Mouse (Mus musculus) forebrain, postnatal 0 days (tissue): ENCODE measurements at regions not wholly inside any gene's neighbourhood (a gene's known extent, or its start where the extent isn't known, plus 50 kb on each side); places are given as distances from the start of the nearest gene placed in this dataset.

ENCODE experiments used
- ATAC-seq: fragments of 200-750 bp; cut with Nextera tagmentation; 2 replicates; pipeline ENCODE4 v1.8.0; 2017; ENCODE audit warnings: mild to moderate bottlenecking, moderate library complexity
- DNase-seq: peaks from one replicate; pipeline ENCODE4 v3.0.0-alpha.2; 2015
- H3K27ac ChIP-seq: fragments of 300-500 bp; sonication (generic); 2 replicates; pipeline ENCODE4 v1.5.1; 2014; ENCODE audit warnings: low read depth, mild to moderate bottlenecking, antibody characterized with exemption, low read length, moderate library complexity, mixed read lengths
- H3K27me3 ChIP-seq: fragments of 300-500 bp; sonication (generic); 2 replicates; pipeline ENCODE4 v1.6.1; 2014; ENCODE audit warnings: mild to moderate bottlenecking, low read length, mixed read lengths; ENCODE audit not compliant: insufficient read depth
- H3K36me3 ChIP-seq: fragments of 300-500 bp; sonication (generic); 2 replicates; pipeline ENCODE4 v1.6.1; 2014; ENCODE audit warnings: mild to moderate bottlenecking, moderate library complexity; ENCODE audit not compliant: insufficient read depth
- H3K4me1 ChIP-seq: fragments of 300-500 bp; sonication (generic); 2 replicates; pipeline ENCODE4 v1.6.1; 2014; ENCODE audit warnings: antibody characterized with exemption; ENCODE audit not compliant: insufficient read depth
- H3K4me2 ChIP-seq: fragments of 300-500 bp; sonication (generic); 2 replicates; pipeline ENCODE4 v1.6.1; 2014; ENCODE audit warnings: low read depth, mild to moderate bottlenecking, moderate library complexity
- H3K4me3 ChIP-seq: fragments of 300-500 bp; sonication (generic); 2 replicates; pipeline ENCODE4 v1.5.1; 2014; ENCODE audit warnings: low read depth, low read length, mixed read lengths
- H3K9ac ChIP-seq: fragments of 300-500 bp; sonication (generic); 2 replicates; pipeline ENCODE4 v1.6.1; 2014; ENCODE audit warnings: mild to moderate bottlenecking
- H3K9me3 ChIP-seq: fragments of 300-500 bp; sonication (generic); 2 replicates; pipeline ENCODE4 v1.6.1; 2016; ENCODE audit warnings: low read length
- CTCF ChIP-seq: sonication (generic); IDR thresholded peaks from 2 replicates; pipeline ENCODE4 v1.5.1; 2016; ENCODE audit warnings: antibody characterized with exemption, control low read depth, low read depth
- WGBS: fragments of 180-500 bp; shearing (Covaris S2); extraction: QIAGEN DNeasy Blood & Tissue Kit; methylation state at CpG from one replicate; pipeline ENCODE4 v1.1.7; 2014; 5-methylcytosine and 5-hydroxymethylcytosine counted together

GRCm38 (mm10) chr13:44044546-44045216, 260.1 kb downstream of the Cd83 start:
- Histone ChIP-seq H3K27me3 (no peaks in the 10 kb centered on the region), H3K27ac (no peak overlapping the region), H3K4me1 (no peaks in the 10 kb centered on the region; the same call in 1 of the 2 replicates), H3K4me3 (no peak overlapping the region), H3K9me3 (no peaks in the 10 kb centered on the region), H3K9ac (no peak overlapping the region), H3K36me3 (no peaks in the 10 kb centered on the region), H3K4me2 (no peak overlapping the region)
- 38% methylated on average over 23 of the region's 23 CpGs for WGBS
- peak; percentile 41 for DNase-seq
- TF ChIP-seq CTCF = no peak
- peak; percentile 69 for ATAC-seq

- Histone ChIP-seq H3K36me3 (no peaks in the 10 kb centered on the region), H3K4me3 (no peak overlapping the region), H3K27me3 (no peaks in the 10 kb centered on the region), H3K27ac (no peak overlapping the region), H3K9ac (no peak overlapping the region), H3K4me1 (no peaks in the 10 kb centered on the region; the same call in 1 of the 2 replicates), H3K4me2 (no peak overlapping the region), H3K9me3 (no peaks in the 10 kb centered on the region)
- ATAC-seq (no peak), DNase-seq (no peak)
- no peak for TF ChIP-seq CTCF
- WGBS = 69% methylated on average over 2 of the region's 2 CpGs
Measured at GRCm38 (mm10) chr13:44046436-44046835, 261.9 kb downstream of the Cd83 start.

GRCm38 (mm10) chr13:44054157-44054556, 269.6 kb downstream of the Cd83 start:
- DNase-seq = no peak
- Histone ChIP-seq H3K27me3 (no peaks in the 10 kb centered on the region), H3K27ac (no peak overlapping the region), H3K4me3 (no peak overlapping the region), H3K9ac (no peak overlapping the region), H3K4me2 (no peak overlapping the region), H3K9me3 (no peaks in the 10 kb centered on the region), H3K36me3 (no peaks in the 10 kb centered on the region), H3K4me1 (peaks cover 9% of the 10 kb centered on the region)
- 52% methylated on average over 7 of the region's 7 CpGs for WGBS
- ATAC-seq = no peak
- no peak for TF ChIP-seq CTCF

GRCm38 (mm10) chr13:44055573-44056491, 271.3 kb downstream of the Cd83 start:
- peak; percentile 40 for DNase-seq
- H3K27me3 ChIP-seq = no peaks in the 10 kb centered on the region
- no peaks in the 10 kb centered on the region for H3K36me3 ChIP-seq
- peak overlapping the region; percentile 22; the same call in 1 of the 2 replicates for H3K9ac ChIP-seq
- no peak for TF ChIP-seq CTCF
- H3K4me3 ChIP-seq = no peak overlapping the region
- H3K9me3 ChIP-seq = no peaks in the 10 kb centered on the region
- no peak overlapping the region for H3K27ac ChIP-seq
- ATAC-seq = peak; percentile 60
- peaks cover 9% of the 10 kb centered on the region for H3K4me1 ChIP-seq
- WGBS = 15% methylated on average over 20 of the region's 20 CpGs
- H3K4me2 ChIP-seq = peak overlapping the region; percentile 42

- Histone ChIP-seq H3K4me3 (no peak overlapping the region), H3K27me3 (no peaks in the 10 kb centered on the region), H3K27ac (no peak overlapping the region), H3K36me3 (no peaks in the 10 kb centered on the region), H3K9ac (peak overlapping the region; percentile 22; the same call in 1 of the 2 replicates), H3K4me1 (peaks cover 9% of the 10 kb centered on the region), H3K9me3 (no peaks in the 10 kb centered on the region), H3K4me2 (peak overlapping the region; percentile 42)
- TF ChIP-seq CTCF = no peak
- DNase-seq = peak; percentile 41
- no peak for ATAC-seq
- 44% methylated on average over 9 of the region's 9 CpGs for WGBS
Measured at GRCm38 (mm10) chr13:44056716-44057115, 272.1 kb downstream of the Cd83 start.

- Histone ChIP-seq H3K9ac (no peak overlapping the region), H3K4me2 (no peak overlapping the region), H3K27ac (no peak overlapping the region), H3K4me3 (no peak overlapping the region), H3K9me3 (no peaks in the 10 kb centered on the region), H3K27me3 (no peaks in the 10 kb centered on the region), H3K36me3 (no peaks in the 10 kb centered on the region), H3K4me1 (peaks cover 9% of the 10 kb centered on the region)
- 96% methylated on average over 5 of the region's 5 CpGs for WGBS
- ATAC-seq (no peak), DNase-seq (no peak)
- no peak for TF ChIP-seq CTCF
Measured at GRCm38 (mm10) chr13:44057542-44057941, 273.0 kb downstream of the Cd83 start.

GRCm38 (mm10) chr13:44058277-44058676, 273.7 kb downstream of the Cd83 start:
- Histone ChIP-seq H3K27me3 (no peaks in the 10 kb centered on the region), H3K36me3 (no peaks in the 10 kb centered on the region), H3K9ac (no peak overlapping the region), H3K9me3 (no peaks in the 10 kb centered on the region), H3K4me1 (peaks cover 9% of the 10 kb centered on the region), H3K4me2 (no peak overlapping the region), H3K4me3 (no peak overlapping the region), H3K27ac (no peak overlapping the region)
- no peak for ATAC-seq
- WGBS = 91% methylated on average over 2 of the region's 2 CpGs
- no peak for TF ChIP-seq CTCF
- DNase-seq = no peak
